Mouse (Mus musculus): ENCODE measurements around the gene Tmub2.

The Tmub2 gene

GRCm38 (mm10) chr11:102329518-102329917 lies 44.8 kb downstream of the Tmub2 start:
- no peak for DNase-seq (ENCODE audit: low spot score)

GRCm38 (mm10) chr11:102330039-102330438 lies 45.3 kb downstream of the Tmub2 start:
- no peak for DNase-seq (ENCODE audit: low spot score)

DNA sequence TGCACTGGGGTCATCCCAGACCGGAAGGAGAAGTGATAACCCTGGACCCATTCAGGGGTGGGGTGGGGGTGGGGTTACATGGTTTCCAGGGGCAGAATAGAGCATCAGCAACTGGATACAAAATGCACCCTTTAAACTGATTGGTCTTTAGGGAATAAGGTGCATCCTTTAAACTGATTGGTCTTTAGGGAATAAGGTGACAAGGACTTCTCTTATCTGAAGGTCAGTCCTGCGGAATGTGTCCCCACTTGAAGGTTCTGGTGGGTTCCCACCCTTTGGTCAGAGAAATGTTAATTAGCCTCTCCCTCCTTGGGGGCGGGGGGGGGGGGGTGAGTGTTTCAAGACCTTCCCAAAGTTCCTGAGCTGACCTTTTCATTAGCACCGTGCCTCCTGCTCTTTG lies 47.1 kb downstream of the Tmub2 start:
- DNase-seq (ENCODE audit: low spot score), result no peak

GRCm38 (mm10) chr11:102333061-102333460 lies 48.3 kb downstream of the Tmub2 start:
- no peak for DNase-seq (ENCODE audit: low spot score)

GRCm38 (mm10) chr11:102334010-102334409 lies 49.3 kb downstream of the Tmub2 start:
- DNase-seq (ENCODE audit: low spot score), result no peak

- no peak for DNase-seq (ENCODE audit: low spot score)
Observed at GRCm38 (mm10) chr11:102334973-102335700, 50.4 kb downstream of the Tmub2 start.

- no peak for DNase-seq (ENCODE audit: low spot score)
Observed at GRCm38 (mm10) chr11:102336191-102336590, 51.5 kb downstream of the Tmub2 start.

DNA sequence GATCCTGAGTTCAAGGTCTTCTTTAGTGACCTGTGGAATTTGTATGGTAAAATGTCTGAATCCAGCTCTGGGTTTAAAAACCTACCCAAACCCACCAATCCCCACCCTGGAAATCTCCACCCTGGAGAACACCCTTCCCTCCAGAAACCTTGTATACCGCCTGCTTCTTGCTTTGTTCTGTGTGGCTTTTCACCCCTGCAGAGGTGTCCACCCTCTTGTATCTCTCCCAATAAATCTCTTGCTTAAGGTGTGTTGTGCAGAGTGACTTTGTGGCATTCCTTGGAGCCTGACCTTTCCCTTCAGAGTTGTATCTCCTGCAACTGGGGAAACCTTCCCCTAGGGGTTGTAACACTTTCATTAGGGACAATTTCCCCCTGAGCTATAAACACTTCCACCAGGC lies 53.2 kb downstream of the Tmub2 start:
- DNase-seq (ENCODE audit: low spot score), result no peak

GRCm38 (mm10) chr11:102338561-102338960 lies 53.8 kb downstream of the Tmub2 start:
- no peak for DNase-seq (ENCODE audit: low spot score)
